Mouse (Mus musculus) intestine, embryonic 14.5 days (tissue): ENCODE data around the gene Plscr3. TPM values are rescaled to one million over a fixed set of nuclear protein-coding genes. Genes with fewer than 3 reads are reported as not detected.

Experiments
- ATAC-seq: fragments of 200-750 bp; cut with Nextera tagmentation; replicated peaks from 2 replicates; pipeline ENCODE4 v1.8.0; 2017; ENCODE audit warnings: low read depth, moderate number of reproducible peaks, moderate TSS enrichment, moderate library complexity; ENCODE audit not compliant: low FRiP score, low TSS enrichment
- DNase-seq: peaks from one replicate; pipeline ENCODE4 v3.0.0-alpha.2; 2018; ENCODE audit warnings: low spot score
- H3K27ac ChIP-seq: fragments of 300-500 bp; sonication (generic); 2 replicates; pipeline ENCODE4 v1.5.1; 2014; ENCODE audit warnings: low read depth, mild to moderate bottlenecking, control low read depth
- H3K27me3 ChIP-seq: fragments of 300-500 bp; sonication (generic); replicated peaks from 2 replicates; pipeline ENCODE4 v1.6.1; 2014; ENCODE audit warnings: low read length, control low read depth; ENCODE audit not compliant: control insufficient read depth, insufficient read depth
- H3K36me3 ChIP-seq: fragments of 300-500 bp; sonication (generic); 2 replicates; pipeline ENCODE4 v1.6.1; 2014; ENCODE audit warnings: low read length, control low read depth; ENCODE audit not compliant: control insufficient read depth, insufficient read depth
- H3K4me1 ChIP-seq: fragments of 300-500 bp; sonication (generic); replicated peaks from 2 replicates; pipeline ENCODE4 v1.6.1; 2014; ENCODE audit warnings: low read length, control low read depth, mixed read lengths; ENCODE audit not compliant: control insufficient read depth, insufficient read depth
- H3K4me2 ChIP-seq: fragments of 300-500 bp; sonication (generic); 2 replicates; pipeline ENCODE4 v1.6.1; 2014; ENCODE audit warnings: low read length
- H3K4me3 ChIP-seq: fragments of 300-500 bp; sonication (generic); 2 replicates; pipeline ENCODE4 v1.5.1; 2014; ENCODE audit warnings: low read depth, low read length, control low read depth, mixed read lengths
- H3K9ac ChIP-seq: fragments of 300-500 bp; sonication (generic); 2 replicates; pipeline ENCODE4 v1.6.1; 2014; ENCODE audit warnings: mild to moderate bottlenecking, low read length
- H3K9me3 ChIP-seq: fragments of 300-500 bp; sonication (generic); 2 replicates; pipeline ENCODE4 v1.6.1; 2016; ENCODE audit warnings: low read length, control low read depth; ENCODE audit not compliant: control insufficient read depth
- WGBS: fragments of 180-500 bp; shearing (Covaris S2); extraction: QIAGEN DNeasy Blood & Tissue Kit; methylation state at CpG from one replicate; pipeline ENCODE4 v1.1.7; 2014; 5-methylcytosine and 5-hydroxymethylcytosine counted together
- polyA plus RNA-seq: library from polyadenylated mRNA; unstranded; fragments of >200 nt; fragmentation: Nextera tagmentation; extraction: Ambion mirVana; gene quantifications from 2 replicates; pipeline ENCODE4 v1.2.1, GENCODE M21; 2014

The Plscr3 gene
- polyA plus RNA-seq, 1 experiment from 2014 or later: 92.1 TPM

DNA sequence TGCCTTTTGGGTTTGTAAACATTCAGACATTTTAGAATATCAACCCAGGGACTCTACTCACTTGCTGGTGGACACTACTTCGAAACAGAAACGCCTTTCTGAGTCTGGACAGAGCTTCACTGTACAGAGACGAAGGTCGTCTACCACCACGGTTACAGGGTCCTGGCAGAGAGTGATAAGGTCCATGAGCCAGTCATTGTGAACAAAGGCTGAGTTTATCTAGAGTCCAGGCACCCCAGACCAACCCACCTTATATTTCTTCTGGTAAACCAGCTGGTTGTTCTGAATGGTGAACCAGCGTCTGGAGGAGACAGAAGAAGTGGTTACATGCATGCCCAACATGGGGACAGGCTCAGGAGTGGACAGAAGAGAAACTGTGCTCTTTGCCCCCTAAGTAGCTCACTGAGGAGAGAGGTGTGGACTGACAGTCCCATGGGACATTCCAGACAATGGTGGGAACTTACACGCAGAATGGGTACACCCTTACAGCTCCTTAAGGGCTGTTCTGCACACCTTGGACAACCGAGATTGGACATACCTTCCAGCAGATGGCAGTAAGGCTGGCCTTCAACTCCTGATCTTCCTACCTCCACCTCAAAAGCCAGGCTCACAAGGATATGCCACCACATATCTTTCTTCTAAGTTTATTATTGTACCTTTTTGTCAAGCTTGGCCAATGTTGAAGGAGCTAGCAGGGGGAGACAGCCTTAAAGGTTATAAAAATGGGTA is 40.9 kb downstream of the Plscr3 start:
- Histone ChIP-seq H3K4me3 (no peak overlapping the region), H3K9ac (no peak overlapping the region), H3K4me1 (no peaks in the 10 kb centered on the region), H3K4me2 (no peak overlapping the region), H3K27me3 (no peaks in the 10 kb centered on the region), H3K36me3 (no peaks in the 10 kb centered on the region), H3K9me3 (no peaks in the 10 kb centered on the region), H3K27ac (no peak overlapping the region)
- DNase-seq: no peak
- no peak for ATAC-seq
- 64% methylated on average over 8 of the region's 8 CpGs for WGBS

DNA sequence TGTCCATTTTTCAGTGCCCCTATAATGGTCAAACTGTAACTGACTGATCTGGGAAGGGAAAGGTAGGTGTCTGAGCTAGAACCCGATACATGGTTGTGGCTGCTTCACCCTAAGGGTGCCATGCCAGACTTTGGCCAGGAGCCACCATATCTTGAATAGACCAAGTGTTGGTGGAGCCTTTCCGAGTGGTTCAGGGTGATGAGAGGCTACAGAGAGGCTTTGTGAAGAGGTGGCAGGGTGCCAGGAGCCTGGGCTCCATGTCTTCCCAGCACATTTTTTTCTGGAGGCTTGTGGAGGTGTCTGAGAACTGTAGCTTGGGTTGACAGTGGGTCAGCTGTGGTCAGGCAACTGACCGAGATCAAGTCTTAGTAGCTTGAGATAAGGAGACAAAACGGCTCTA is 45.3 kb downstream of the Plscr3 start:
- no peak overlapping the region for H3K4me3 ChIP-seq
- no peaks in the 10 kb centered on the region for H3K9me3 ChIP-seq
- ATAC-seq: no peak
- no peak overlapping the region for H3K27ac ChIP-seq
- WGBS: 72% methylated on average over 4 of the region's 4 CpGs
- no peaks in the 10 kb centered on the region for H3K27me3 ChIP-seq
- H3K4me1 ChIP-seq: no peaks in the 10 kb centered on the region
- no peak overlapping the region for H3K4me2 ChIP-seq
- no peak overlapping the region for H3K9ac ChIP-seq
- DNase-seq: no peak
- no peaks in the 10 kb centered on the region for H3K36me3 ChIP-seq

DNA sequence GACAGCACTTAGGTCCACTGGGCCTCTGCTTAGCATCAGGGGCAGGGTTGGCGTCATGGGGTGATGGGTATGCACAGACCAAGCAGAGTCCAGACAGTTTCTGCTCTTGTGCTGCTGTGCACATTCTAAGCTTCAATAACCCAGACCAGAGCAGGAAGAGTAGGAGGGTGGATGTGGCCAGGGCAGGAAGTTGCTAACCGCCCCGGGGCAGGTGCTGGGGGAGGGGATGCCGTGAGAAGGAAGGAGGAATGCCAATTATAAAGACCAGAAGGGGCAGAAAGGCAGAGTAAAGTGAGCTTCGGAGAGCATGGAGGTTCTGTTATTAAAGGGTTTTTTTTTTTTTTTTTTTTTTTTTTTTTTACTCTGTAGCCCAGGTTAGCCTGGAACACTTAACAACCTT is 48.5 kb downstream of the Plscr3 start:
- ATAC-seq (no peak), DNase-seq (no peak)
- Histone ChIP-seq H3K9ac (no peak overlapping the region), H3K4me3 (no peak overlapping the region), H3K27me3 (no peaks in the 10 kb centered on the region), H3K4me1 (peaks cover 8% of the 10 kb centered on the region), H3K9me3 (no peaks in the 10 kb centered on the region), H3K36me3 (no peaks in the 10 kb centered on the region), H3K27ac (no peak overlapping the region), H3K4me2 (no peak overlapping the region)
- WGBS: 81% methylated on average over 5 of the region's 5 CpGs

DNA sequence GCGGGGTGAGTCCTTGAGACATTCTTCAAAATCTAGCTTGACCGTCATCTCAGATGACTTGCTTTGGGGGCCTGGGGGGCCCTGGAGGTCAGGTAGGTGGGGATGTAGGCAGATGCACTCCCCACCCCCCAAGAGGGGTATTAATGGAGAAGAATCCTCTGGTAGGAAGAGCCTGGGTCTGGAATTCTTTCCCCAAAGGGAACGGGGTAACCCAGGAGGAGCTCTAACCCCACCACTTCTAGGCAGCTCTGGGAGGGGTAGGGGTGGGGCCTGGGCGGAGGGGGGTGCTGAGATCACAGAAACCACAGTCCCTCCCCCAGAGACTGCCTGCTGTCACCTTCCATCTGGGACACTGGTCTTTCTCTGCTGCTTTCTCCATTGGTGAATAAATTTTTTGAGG is 49.1 kb downstream of the Plscr3 start, which contains the start of gene Acap1:
Gene Acap1, minus strand, starts transcription at position 249 of the 400 bp plus-strand sequence.
- WGBS: 74% methylated on average over 4 of the region's 4 CpGs
- H3K27me3 ChIP-seq: no peaks in the 10 kb centered on the region
- H3K4me2 ChIP-seq: no peak within 1 kb of the TSS
- peaks cover 11% of the 10 kb centered on the region for H3K4me1 ChIP-seq
- H3K9me3 ChIP-seq: no peaks in the 10 kb centered on the region
- no peak within 1 kb of the TSS for H3K9ac ChIP-seq
- DNase-seq (no peak), ATAC-seq (no peak)
- H3K27ac ChIP-seq: no peak within 1 kb of the TSS
- H3K36me3 ChIP-seq: no peaks in the 10 kb centered on the region
- no peak within 1 kb of the TSS for H3K4me3 ChIP-seq

DNA sequence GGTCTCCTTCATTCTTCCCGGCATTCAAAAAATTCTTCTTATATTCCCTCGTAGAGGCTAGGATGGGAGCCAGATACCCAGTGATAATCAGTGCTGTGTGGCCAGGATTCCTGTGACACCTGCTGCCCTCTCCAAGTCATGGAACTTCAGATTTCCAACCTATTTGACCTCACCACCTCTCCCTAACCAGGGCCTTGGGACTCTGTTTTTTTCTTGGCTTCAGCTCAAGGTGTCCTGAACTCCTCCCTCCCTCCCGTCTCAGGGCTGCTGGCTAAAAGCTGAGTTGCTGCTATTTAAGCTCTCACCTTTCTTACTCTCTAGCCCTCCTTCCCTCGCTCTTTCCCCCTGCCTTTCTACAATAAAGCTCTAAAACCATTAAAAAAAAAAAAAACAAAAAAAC is 53.7 kb downstream of the Plscr3 start:
- no peaks in the 10 kb centered on the region for H3K27me3 ChIP-seq
- H3K9me3 ChIP-seq: no peaks in the 10 kb centered on the region
- 19% methylated on average over 4 of the region's 4 CpGs for WGBS
- peak overlapping the region; percentile 76 for H3K4me2 ChIP-seq
- peaks cover 18% of the 10 kb centered on the region for H3K36me3 ChIP-seq
- ATAC-seq (no peak), DNase-seq (no peak)
- peak overlapping the region; percentile 92 for H3K9ac ChIP-seq
- peak overlapping the region; percentile 70 for H3K4me3 ChIP-seq
- 0 out of 2 replicates have a peak overlapping the region, but pooled peaks have one; percentile 98 for H3K27ac ChIP-seq
- H3K4me1 ChIP-seq: peaks cover 23% of the 10 kb centered on the region

DNA sequence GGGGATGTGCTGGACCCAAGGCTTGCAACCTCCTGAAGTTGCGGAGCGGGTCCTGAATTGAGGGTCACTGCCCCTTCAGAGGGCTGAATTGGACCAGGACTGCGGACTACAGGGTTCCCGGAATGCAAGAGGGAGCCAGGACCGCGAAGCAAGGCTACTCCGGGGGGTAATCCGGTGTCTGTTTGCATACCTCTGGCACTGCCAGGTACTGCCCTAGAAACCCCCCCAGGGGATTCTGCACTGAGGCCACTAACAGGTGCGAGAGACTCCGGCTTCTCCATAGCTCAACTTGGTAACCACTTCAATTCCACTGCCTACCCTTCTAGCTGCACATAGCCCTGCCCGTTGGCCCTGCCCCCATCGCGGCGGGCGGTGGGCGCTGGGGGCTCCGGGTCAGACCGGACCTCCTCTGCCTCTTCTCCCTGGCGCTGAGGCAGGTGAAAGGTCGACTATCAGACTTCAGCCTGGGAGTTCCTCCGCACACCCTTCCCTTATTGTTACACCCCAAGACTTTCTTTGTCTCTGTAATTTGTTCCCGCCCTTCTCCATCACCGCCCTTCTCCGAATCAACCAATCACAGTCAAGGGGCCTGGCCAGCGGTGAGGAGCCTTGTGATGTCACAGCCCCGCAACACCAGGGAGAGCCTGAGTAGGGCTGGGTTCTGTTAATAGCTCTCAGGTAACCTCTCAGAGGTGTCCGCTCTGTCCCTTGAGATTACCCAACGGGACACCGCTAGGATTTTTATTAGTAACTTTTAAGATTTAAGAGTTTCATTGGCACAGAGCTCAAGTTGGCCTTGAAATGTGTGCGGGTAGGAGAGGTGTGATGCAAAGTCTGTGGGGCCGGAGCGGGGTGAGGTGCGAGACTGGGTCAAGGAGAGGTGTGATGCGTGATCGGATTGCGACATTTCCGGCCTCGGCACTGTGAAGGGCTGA is 54.6 kb downstream of the Plscr3 start, which contains the start of the genes 2810408A11Rik and Neurl4:
Gene 2810408A11Rik, minus strand, starts transcription at position 517 of the 935 bp plus-strand sequence.
Gene Neurl4, plus strand, starts transcription at position 602 of the 935 bp plus-strand sequence.
- Histone ChIP-seq H3K4me3 (peak within 1 kb of the TSS; percentile 70), H3K4me1 (peaks cover 23% of the 10 kb centered on the region), H3K36me3 (peaks cover 27% of the 10 kb centered on the region), H3K27me3 (no peaks in the 10 kb centered on the region), H3K9me3 (no peaks in the 10 kb centered on the region), H3K4me2 (peak within 1 kb of the TSS; percentile 76), H3K9ac (peak within 1 kb of the TSS; percentile 92), H3K27ac (peak within 1 kb of the TSS; percentile 98)
- DNase-seq: peak; percentile 94
- WGBS: under 1% methylated on average over 38 of the region's 38 CpGs
- ATAC-seq: peak; percentile 92

DNA sequence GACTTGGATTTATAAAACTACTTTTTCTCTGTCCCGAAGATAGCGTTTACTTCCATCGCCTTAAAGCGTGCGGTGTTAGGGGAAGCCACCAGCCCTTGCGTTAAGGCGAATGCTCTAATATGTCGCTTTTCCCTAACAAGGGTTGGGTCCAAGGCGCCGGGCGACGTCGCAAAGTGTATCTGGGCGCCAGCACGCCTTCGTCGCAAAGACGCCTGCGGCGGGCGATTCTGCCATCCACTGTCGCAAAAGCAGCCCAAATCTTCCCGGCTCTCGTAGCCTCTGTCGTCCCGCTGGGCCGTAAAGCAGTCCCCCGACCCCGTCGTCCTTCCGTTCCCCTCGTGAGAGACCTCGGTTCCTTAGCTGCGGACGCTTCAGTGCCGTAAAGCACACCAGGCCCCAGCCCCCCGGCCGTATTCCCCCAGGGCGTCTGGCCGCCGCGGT is 55.2 kb downstream of the Plscr3 start:
- Histone ChIP-seq H3K27me3 (no peaks in the 10 kb centered on the region), H3K4me1 (peaks cover 23% of the 10 kb centered on the region), H3K9ac (peak overlapping the region; percentile 92), H3K4me3 (peak overlapping the region; percentile 70), H3K4me2 (peak overlapping the region; percentile 76), H3K9me3 (no peaks in the 10 kb centered on the region), H3K36me3 (peaks cover 34% of the 10 kb centered on the region), H3K27ac (peak overlapping the region; percentile 98)
- WGBS: under 1% methylated on average over 42 of the region's 42 CpGs
- peak; percentile 85 for ATAC-seq
- DNase-seq: no peak
